Mouse (Mus musculus) MEL (cell line): ENCODE results near the gene Alkbh5.

Source experiments
- CTCF ChIP-seq, 3 experiments: IDR thresholded peaks in 2 of 3; conservative IDR thresholded peaks in 1 of 3; 2 replicates each; pipeline ENCODE4 v1.5.1; 2011 to 2012; ENCODE audit warnings: low read length in 3 of 3, low read depth in 2 of 3, mild to moderate bottlenecking in 2 of 3, improper control_type of control experiment in 1 of 3, inconsistent platforms in 1 of 3, mixed read lengths in 1 of 3, moderate library complexity in 1 of 3; ENCODE audit not compliant: control insufficient read depth in 1 of 3, insufficient read depth in 1 of 3, poor library complexity in 1 of 3, severe bottlenecking in 1 of 3
- EP300 ChIP-seq, 2 experiments: IDR thresholded peaks; 2 replicates each; pipeline ENCODE4 v1.6.1; 2011; ENCODE audit warnings: improper control_type of control experiment in 2 of 2, low read length in 2 of 2, low read depth in 1 of 2, mild to moderate bottlenecking in 1 of 2
- GATA1 ChIP-seq: IDR thresholded peaks from 2 replicates; pipeline ENCODE4 v1.6.1; 2011; ENCODE audit warnings: low read depth, low read length, improper control_type of control experiment
- MAX ChIP-seq: IDR thresholded peaks from 2 replicates; pipeline ENCODE4 v1.6.1; 2011; ENCODE audit warnings: low read length, improper control_type of control experiment
- MYC ChIP-seq: IDR thresholded peaks from 2 replicates; pipeline ENCODE4 v1.6.1; 2011; ENCODE audit warnings: low read depth, mild to moderate bottlenecking, low read length, improper control_type of control experiment, moderate library complexity
- POLR2A ChIP-seq, 2 experiments: IDR thresholded peaks; 2 replicates each; pipeline ENCODE4 v1.6.1; 2011 to 2012; ENCODE audit warnings: low read length in 2 of 2, mild to moderate bottlenecking in 2 of 2, control low read depth in 1 of 2, improper control_type of control experiment in 1 of 2, low read depth in 1 of 2, moderate library complexity in 1 of 2; ENCODE audit not compliant: control insufficient read depth in 1 of 2, insufficient read depth in 1 of 2, poor library complexity in 1 of 2
- POLR2AphosphoS5 ChIP-seq: IDR thresholded peaks from 2 replicates; pipeline ENCODE4 v1.6.1; 2012; ENCODE audit warnings: low read depth, borderline replicate concordance, mild to moderate bottlenecking, inconsistent platforms, low read length, moderate library complexity, mixed read lengths
- TAL1 ChIP-seq: IDR thresholded peaks from 2 replicates; pipeline ENCODE4 v1.6.1; 2012; ENCODE audit warnings: mild to moderate bottlenecking, inconsistent platforms, low read length, moderate library complexity, mixed read lengths
- TCF12 ChIP-seq: IDR thresholded peaks from 2 replicates; pipeline ENCODE4 v1.6.1; 2014; ENCODE audit warnings: low read depth, mild to moderate bottlenecking, inconsistent platforms, low read length, improper control_type of control experiment, moderate library complexity
- ZKSCAN1 ChIP-seq: IDR thresholded peaks from 2 replicates; pipeline ENCODE4 v1.6.1; 2012; ENCODE audit warnings: low read depth, mild to moderate bottlenecking, inconsistent platforms, low read length, improper control_type of control experiment, moderate library complexity

GRCm38 (mm10) chr11:60522027-60522426 is 14.2 kb upstream of the Alkbh5 start:
- TF ChIP-seq POLR2A (IDR thresholded peaks at IDR 0.05; ENCODE audit: control insufficient read depth in 1 of 2, insufficient read depth in 1 of 2, low read depth in 1 of 2, low read length in 2 of 2, poor library complexity in 1 of 2): no peak
- TF ChIP-seq MYC: no peak
- TF ChIP-seq CTCF (IDR thresholded peaks at IDR 0.05 in 2 of 3, conservative IDR thresholded peaks at IDR 0.05 in 1 of 3; ENCODE audit: control insufficient read depth in 1 of 3, insufficient read depth in 1 of 3, low read depth in 2 of 3, low read length in 3 of 3, poor library complexity in 1 of 3, severe bottlenecking in 1 of 3): no peak
- no peak for TF ChIP-seq ZKSCAN1
- TF ChIP-seq POLR2AphosphoS5: no peak
- no peak for TF ChIP-seq TAL1
- no peak for TF ChIP-seq EP300 (IDR thresholded peaks at IDR 0.05; ENCODE audit: low read depth in 1 of 2, low read length in 2 of 2)
- TF ChIP-seq TCF12: no peak
- no peak for TF ChIP-seq GATA1
- no peak for TF ChIP-seq MAX
